Mouse (Mus musculus) lung, embryonic 16.5 days (tissue): ENCODE results near the gene Pitpnm2. TPM values are rescaled to one million over a fixed set of nuclear protein-coding genes. Genes with fewer than 3 reads are reported as not detected.

Experiments
- ATAC-seq: fragments of 200-750 bp; cut with Nextera tagmentation; 2 replicates; pipeline ENCODE4 v1.8.0; 2017; ENCODE audit warnings: low read depth, mild to moderate bottlenecking, moderate library complexity
- H3K27ac ChIP-seq: fragments of 300-500 bp; sonication (generic); 2 replicates; pipeline ENCODE4 v1.5.1; 2014; ENCODE audit warnings: mild to moderate bottlenecking, control low read depth, low read length
- H3K27me3 ChIP-seq: fragments of 300-500 bp; sonication (generic); 2 replicates; pipeline ENCODE4 v1.6.1; 2014; ENCODE audit warnings: low read depth, low read length, mixed read lengths; ENCODE audit not compliant: control insufficient read depth, insufficient read depth
- H3K36me3 ChIP-seq: fragments of 300-500 bp; sonication (generic); 2 replicates; pipeline ENCODE4 v1.6.1; 2014; ENCODE audit warnings: low read length; ENCODE audit not compliant: control insufficient read depth, insufficient read depth
- H3K4me1 ChIP-seq: fragments of 300-500 bp; sonication (generic); replicated peaks from 2 replicates; pipeline ENCODE4 v1.6.1; 2014; ENCODE audit warnings: low read length, mixed read lengths; ENCODE audit not compliant: control insufficient read depth, insufficient read depth
- H3K4me2 ChIP-seq: fragments of 300-500 bp; sonication (generic); 2 replicates; pipeline ENCODE4 v1.6.1; 2014; ENCODE audit warnings: low read depth, low read length, control low read depth
- H3K4me3 ChIP-seq: fragments of 300-500 bp; sonication (generic); 2 replicates; pipeline ENCODE4 v1.5.1; 2014; ENCODE audit warnings: mild to moderate bottlenecking, low read length, control low read depth
- H3K9ac ChIP-seq: fragments of 300-500 bp; sonication (generic); 2 replicates; pipeline ENCODE4 v1.6.1; 2014; ENCODE audit warnings: low read length, control low read depth
- H3K9me3 ChIP-seq: fragments of 300-500 bp; sonication (generic); 2 replicates; pipeline ENCODE4 v1.6.1; 2016; ENCODE audit warnings: low read length; ENCODE audit not compliant: control insufficient read depth
- WGBS: fragments of 180-500 bp; shearing (Covaris S2); extraction: QIAGEN DNeasy Blood & Tissue Kit; methylation state at CpG from one replicate; pipeline ENCODE4 v1.1.7; 2014; 5-methylcytosine and 5-hydroxymethylcytosine counted together
- polyA plus RNA-seq: library from polyadenylated mRNA; unstranded; fragments of >200 nt; fragmentation: Nextera tagmentation; extraction: Ambion mirVana; gene quantifications from 2 replicates; pipeline ENCODE4 v1.2.1, GENCODE M21; 2015

Pitpnm2 gene
- polyA plus RNA-seq, 1 experiment from 2014 or later = 6.6 TPM

GRCm38 (mm10) chr5:124171781-124172180, 77.8 kb downstream of the Pitpnm2 start:
- WGBS = 39% methylated on average over 9 of the region's 9 CpGs

DNA sequence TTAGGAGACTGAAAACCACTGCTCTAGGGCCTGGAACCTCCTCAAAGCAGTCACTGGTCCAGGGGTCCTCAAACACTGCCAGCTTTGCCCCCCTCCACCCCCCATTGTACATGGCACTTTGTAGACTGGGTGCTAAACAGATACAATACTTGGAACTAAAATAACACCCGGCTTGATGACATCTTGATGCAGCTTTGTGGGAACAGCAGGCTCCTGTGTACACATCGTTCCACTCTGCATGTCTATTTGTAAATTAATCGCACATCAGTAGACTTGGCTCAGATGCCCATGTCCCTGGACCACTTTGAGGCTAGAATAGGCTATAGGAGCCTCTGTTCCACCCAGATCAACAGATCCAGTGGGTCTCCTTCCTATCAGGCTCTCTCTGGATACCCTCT, 80.3 kb downstream of the Pitpnm2 start:
- peaks cover 45% of the 10 kb centered on the region for H3K4me1 ChIP-seq

More at GRCm38 (mm10) chr5:124171781-124172180, 77.8 kb downstream of the Pitpnm2 start:
- Histone ChIP-seq H3K4me1 (peaks cover 31% of the 10 kb centered on the region), H3K27ac (no peak overlapping the region), H3K36me3 (no peaks in the 10 kb centered on the region), H3K4me2 (no peak overlapping the region), H3K4me3 (no peak overlapping the region), H3K9me3 (no peaks in the 10 kb centered on the region), H3K9ac (no peak overlapping the region), H3K27me3 (no peaks in the 10 kb centered on the region)
- ATAC-seq = no peak

DNA sequence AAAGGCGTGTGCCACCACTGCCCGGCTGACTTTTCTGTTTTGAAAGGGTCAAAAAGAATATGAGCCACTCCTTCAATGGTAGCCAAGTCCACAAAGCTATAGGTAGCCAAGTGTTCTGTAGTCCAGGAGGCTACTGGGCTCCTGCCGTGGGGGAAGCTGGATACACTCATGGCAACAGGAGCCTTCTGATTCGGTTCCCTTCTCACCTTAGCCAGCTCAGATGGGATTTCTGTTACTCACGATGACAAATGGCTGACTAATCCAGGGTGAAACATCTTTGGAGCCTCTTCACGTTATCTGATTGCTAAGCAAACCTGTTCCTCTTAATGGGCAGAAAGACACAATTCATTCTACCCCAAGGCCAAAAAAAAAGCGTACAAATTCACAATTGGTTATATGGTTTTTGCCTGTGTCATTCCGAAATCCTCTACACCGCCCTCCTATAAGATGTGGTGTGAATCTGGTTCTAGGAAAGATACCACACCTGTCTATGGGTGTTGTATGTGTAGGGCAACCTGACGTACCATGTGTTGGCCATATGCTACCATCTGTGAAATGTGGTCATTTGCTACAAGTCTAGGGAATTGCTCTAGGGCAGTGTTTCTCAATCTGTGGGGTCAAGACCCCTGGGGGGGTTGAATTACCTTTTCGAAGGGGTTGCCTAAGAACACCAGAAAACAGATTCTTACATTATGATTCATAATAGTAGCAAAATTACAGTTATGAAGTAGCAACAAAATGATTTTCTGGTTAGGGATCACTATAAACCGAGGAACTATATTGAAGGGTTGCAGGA, 80.9 kb downstream of the Pitpnm2 start:
- H3K9ac ChIP-seq = no peak overlapping the region
- H3K4me1 ChIP-seq = peaks cover 39% of the 10 kb centered on the region
- H3K4me2 ChIP-seq = no peak overlapping the region
- H3K9me3 ChIP-seq = no peaks in the 10 kb centered on the region
- no peak overlapping the region for H3K4me3 ChIP-seq
- H3K36me3 ChIP-seq = no peaks in the 10 kb centered on the region
- WGBS = 86% methylated on average over 12 of the region's 12 CpGs
- no peaks in the 10 kb centered on the region for H3K27me3 ChIP-seq
- H3K27ac ChIP-seq = no peak overlapping the region
- ATAC-seq = no peak

More for the DNA sequence above, 80.3 kb downstream of the Pitpnm2 start:
- Histone ChIP-seq H3K4me2 (no peak overlapping the region), H3K9ac (no peak overlapping the region), H3K27me3 (no peaks in the 10 kb centered on the region), H3K36me3 (no peaks in the 10 kb centered on the region), H3K4me3 (no peak overlapping the region), H3K9me3 (no peaks in the 10 kb centered on the region), H3K27ac (no peak overlapping the region)
- 94% methylated on average over 3 of the region's 3 CpGs for WGBS
- ATAC-seq = no peak

DNA sequence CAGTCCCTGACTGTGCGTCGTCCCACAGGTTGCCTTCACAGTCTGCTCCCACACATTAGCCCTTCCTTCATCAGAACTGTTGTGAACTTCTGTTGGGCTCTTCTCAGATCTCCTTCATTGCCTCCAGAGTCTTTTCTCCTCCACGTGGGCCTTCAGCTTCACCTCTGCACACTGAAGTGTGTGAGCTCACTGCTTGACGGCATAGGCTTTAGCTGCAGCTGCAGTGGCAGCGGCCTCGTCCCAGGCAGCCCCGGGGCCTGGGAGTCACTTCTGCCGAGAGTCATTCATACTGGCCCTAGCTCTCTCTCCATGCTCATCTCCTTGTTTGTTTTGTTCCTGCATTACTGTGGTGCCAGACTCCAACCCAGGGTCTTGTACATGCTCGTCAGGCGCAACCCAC, 81.9 kb downstream of the Pitpnm2 start:
- peak overlapping the region; percentile 9; the same call in 1 of the 2 replicates for H3K4me2 ChIP-seq
- H3K4me1 ChIP-seq = peaks cover 37% of the 10 kb centered on the region
- WGBS = 38% methylated on average over 10 of the region's 10 CpGs
- H3K9me3 ChIP-seq = no peaks in the 10 kb centered on the region
- no peak overlapping the region for H3K4me3 ChIP-seq
- H3K36me3 ChIP-seq = no peaks in the 10 kb centered on the region
- no peaks in the 10 kb centered on the region for H3K27me3 ChIP-seq
- peak overlapping the region; percentile 64 for H3K27ac ChIP-seq
- peak overlapping the region; percentile 31; the same call in 1 of the 2 replicates for H3K9ac ChIP-seq
- peak; percentile 34; the same call in 1 of the 2 replicates for ATAC-seq

- Histone ChIP-seq H3K36me3 (no peaks in the 10 kb centered on the region), H3K9me3 (no peaks in the 10 kb centered on the region), H3K4me3 (no peak overlapping the region), H3K4me2 (no peak overlapping the region), H3K27me3 (no peaks in the 10 kb centered on the region), H3K4me1 (peaks cover 39% of the 10 kb centered on the region), H3K27ac (no peak overlapping the region), H3K9ac (no peak overlapping the region)
- ATAC-seq = no peak
These were observed 82.8 kb downstream of the Pitpnm2 start for GRCm38 (mm10) chr5:124166741-124167140.

GRCm38 (mm10) chr5:124165622-124166570, 83.7 kb downstream of the Pitpnm2 start:
- H3K4me2 ChIP-seq = no peak overlapping the region
- H3K9me3 ChIP-seq = no peaks in the 10 kb centered on the region
- H3K27me3 ChIP-seq = no peaks in the 10 kb centered on the region
- H3K9ac ChIP-seq = peak overlapping the region; percentile 9; the same call in 1 of the 2 replicates
- WGBS = 41% methylated on average over 15 of the region's 15 CpGs
- peak overlapping the region; percentile 41; the same call in 1 of the 2 replicates for H3K27ac ChIP-seq
- 0 out of 2 replicates have a peak, but pooled peaks have one; percentile 12 for ATAC-seq
- H3K4me3 ChIP-seq = no peak overlapping the region
- no peaks in the 10 kb centered on the region for H3K36me3 ChIP-seq
- peaks cover 41% of the 10 kb centered on the region for H3K4me1 ChIP-seq

DNA sequence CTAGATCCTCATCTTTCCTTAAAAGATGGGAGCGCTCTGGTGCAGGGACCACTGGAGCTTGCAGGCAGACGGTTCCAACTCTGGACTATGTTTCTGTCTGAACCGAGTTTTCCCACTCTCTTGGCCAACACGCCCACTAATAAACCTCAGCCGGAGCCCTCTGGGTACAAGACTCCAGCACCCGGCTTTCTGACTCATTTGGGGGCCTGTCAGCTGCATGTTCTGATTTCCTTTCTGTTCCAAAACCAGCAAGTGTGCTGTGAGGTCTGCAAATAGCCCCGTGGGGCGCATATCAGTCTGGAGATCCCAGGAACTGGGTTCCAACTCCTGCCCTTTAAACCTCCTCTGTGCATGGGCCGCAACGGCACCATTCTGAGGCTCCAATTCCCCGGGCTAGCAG, 86.1 kb downstream of the Pitpnm2 start:
- peaks cover 48% of the 10 kb centered on the region for H3K4me1 ChIP-seq
- no peaks in the 10 kb centered on the region for H3K27me3 ChIP-seq
- 85% methylated on average over 11 of the region's 11 CpGs for WGBS
- no peak overlapping the region for H3K27ac ChIP-seq
- H3K4me2 ChIP-seq = no peak overlapping the region
- no peaks in the 10 kb centered on the region for H3K9me3 ChIP-seq
- H3K4me3 ChIP-seq = no peak overlapping the region
- no peak for ATAC-seq
- 0 out of 2 replicates have a peak overlapping the region, but pooled peaks have one; percentile 16 for H3K9ac ChIP-seq
- no peaks in the 10 kb centered on the region for H3K36me3 ChIP-seq

DNA sequence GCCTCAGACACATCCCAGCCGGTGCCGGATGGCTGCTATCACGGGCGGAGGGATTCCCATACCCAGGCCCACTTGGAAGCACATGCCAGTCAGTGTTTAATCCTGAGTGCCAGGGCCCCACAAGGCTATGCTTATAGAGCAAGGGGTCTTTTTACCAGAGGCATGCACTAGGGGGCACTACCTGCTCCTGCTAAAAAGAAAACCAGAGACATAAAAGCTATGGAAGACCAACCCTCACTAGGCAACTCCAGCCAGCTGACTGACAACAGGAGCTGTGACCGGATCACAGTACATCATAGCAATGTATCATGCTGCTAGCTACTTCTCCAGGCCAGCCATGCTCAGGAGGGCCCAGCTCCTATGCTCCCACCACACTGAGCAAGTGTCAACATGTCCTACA, 87.0 kb downstream of the Pitpnm2 start:
- Histone ChIP-seq H3K4me1 (peaks cover 43% of the 10 kb centered on the region), H3K27me3 (no peaks in the 10 kb centered on the region), H3K27ac (no peak overlapping the region), H3K9me3 (no peaks in the 10 kb centered on the region), H3K9ac (no peak overlapping the region), H3K4me2 (no peak overlapping the region), H3K4me3 (no peak overlapping the region), H3K36me3 (no peaks in the 10 kb centered on the region)
- WGBS = 34% methylated on average over 5 of the region's 5 CpGs
- peak; percentile 51; the same call in 1 of the 2 replicates for ATAC-seq

DNA sequence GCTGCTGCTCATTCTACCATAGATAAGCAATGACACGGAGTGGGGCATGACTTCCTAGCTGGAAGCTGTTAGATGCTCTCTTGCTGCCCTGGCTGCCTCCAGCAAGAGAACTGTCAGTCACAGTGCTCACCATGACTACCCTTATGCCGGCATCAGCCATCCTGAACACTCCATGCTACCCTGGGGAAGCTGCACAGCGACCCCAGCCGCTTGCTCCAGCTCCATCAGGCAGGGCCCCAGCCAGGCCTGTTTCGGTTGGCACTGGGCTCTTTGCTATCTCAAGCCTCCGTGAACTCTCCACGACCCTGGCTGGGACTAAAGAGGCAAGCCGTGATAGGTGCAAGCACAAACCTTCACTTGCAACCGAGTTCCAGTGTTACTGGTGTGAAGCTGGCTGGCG, 87.7 kb downstream of the Pitpnm2 start:
- Histone ChIP-seq H3K4me1 (peaks cover 36% of the 10 kb centered on the region), H3K4me3 (no peak overlapping the region), H3K9me3 (no peaks in the 10 kb centered on the region), H3K36me3 (no peaks in the 10 kb centered on the region), H3K4me2 (no peak overlapping the region), H3K9ac (no peak overlapping the region), H3K27me3 (no peaks in the 10 kb centered on the region), H3K27ac (no peak overlapping the region; the same call in 1 of the 2 replicates)
- ATAC-seq = peak; percentile 44
- WGBS = 25% methylated on average over 10 of the region's 10 CpGs
